10 mouse cellular contexts compared by ENCODE assay signal in genomic region chr10:109861275-109861674, GRCm38 (mm10).
A peak's percentile ranks its signal among the peaks of the same experiment; 100 is the strongest.
DNase-seq lines count a peak whose midpoint lies in the region; ATAC-seq and TF ChIP-seq lines count a peak whose summit lies in the region.
"Had no signal": no experiment of that assay in that cellular context is flagged by ENCODE, and none has a peak within 500 bp of the region (broad histone marks: within the 10 kb centered on the region; RNA-seq: fewer than 3 reads in every experiment).

No protein-coding gene starts in this region.

- 56% methylated on average over 2 of the region's 2 CpGs for WGBS in midbrain, postnatal 0 days

- no peaks in the 10 kb centered on the region for H3K27me3 ChIP-seq in midbrain, postnatal 0 days (ENCODE audit: insufficient read depth, low read length)
- H3K27me3 ChIP-seq: kidney, embryonic 15.5 days; liver, embryonic 15.5 days had no signal

- no peak overlapping the region for H3K9ac ChIP-seq in midbrain, postnatal 0 days (replicated peaks; ENCODE audit: low read length, poor library complexity, severe bottlenecking)
- H3K9ac ChIP-seq: kidney, embryonic 15.5 days; liver, embryonic 15.5 days had no signal

- H3K4me3 ChIP-seq in left cerebral cortex, adult 2 months = no peak overlapping the region
- no peak overlapping the region for H3K4me3 ChIP-seq in midbrain, postnatal 0 days (ENCODE audit: low read depth, low read length)
- H3K4me3 ChIP-seq: kidney, embryonic 15.5 days; liver, embryonic 15.5 days had no signal

- ATAC-seq in midbrain, postnatal 0 days (ENCODE audit: low FRiP score) = no peak

- H3K4me2 ChIP-seq in midbrain, postnatal 0 days (ENCODE audit: low read depth, low read length, poor library complexity, severe bottlenecking) = no peak overlapping the region
- H3K4me2 ChIP-seq: kidney, embryonic 15.5 days; liver, embryonic 15.5 days had no signal

- no peaks in the 10 kb centered on the region for H3K9me3 ChIP-seq in midbrain, postnatal 0 days (ENCODE audit: low read length)
- H3K9me3 ChIP-seq: kidney, embryonic 15.5 days; liver, embryonic 15.5 days had no signal

- TF ChIP-seq CTCF in left cerebral cortex, adult 2 months (IDR thresholded peaks at IDR 0.05) = peak; percentile 85
- peak; percentile 97 for TF ChIP-seq CTCF in midbrain, postnatal 0 days (IDR thresholded peaks at IDR 0.05)

- no peak for DNase-seq in left cerebral cortex, adult 2 months (ENCODE audit: extremely low spot score in 1 of 2, low spot score in 2 of 2)
- DNase-seq in left cerebral cortex, adult 8-10 months (ENCODE audit: low spot score in 2 of 2) = no peak
- DNase-seq in R1 (ENCODE audit: low read depth, low spot score) = peak; percentile 22
- peak; percentile 18 for DNase-seq in embryo, embryonic 9.5 days (ENCODE audit: extremely low spot score)
- DNase-seq in midbrain, postnatal 0 days (ENCODE audit: low spot score) = peak; percentile 75
- DNase-seq in frontal cortex, postnatal 25 days (ENCODE audit: low spot score in 2 of 2) = no peak
- no peak for DNase-seq in ovary, adult 18-20 months (ENCODE audit: low spot score)
- DNase-seq: thymus, adult 2 months had no signal

- intact Hi-C loops in left cerebral cortex, adult 2 months (cut with DNase I) = loop anchor here (1.0 kb wide), 1 partner anchor 96 kb away; no protein-coding TSS in a partner anchor

- H3K36me3 ChIP-seq in midbrain, postnatal 0 days (ENCODE audit: insufficient read depth, low read length) = no peaks in the 10 kb centered on the region
- H3K36me3 ChIP-seq: kidney, embryonic 15.5 days; liver, embryonic 15.5 days had no signal

- no peak overlapping the region for H3K27ac ChIP-seq in left cerebral cortex, adult 2 months
- no peak overlapping the region for H3K27ac ChIP-seq in midbrain, postnatal 0 days (ENCODE audit: low read depth, low read length)
- H3K27ac ChIP-seq: kidney, embryonic 15.5 days; liver, embryonic 15.5 days had no signal

- no peaks in the 10 kb centered on the region for H3K4me1 ChIP-seq in midbrain, postnatal 0 days (ENCODE audit: insufficient read depth, low read length)
- H3K4me1 ChIP-seq: kidney, embryonic 15.5 days; liver, embryonic 15.5 days had no signal

Comparison
In these comparisons a context has a peak if more than half of its experiments do, and no peak if none do; other contexts are left out.
1. DNase-seq: peak in R1 (single experiment), embryo, embryonic 9.5 days (single experiment) and midbrain, postnatal 0 days (single experiment); none in left cerebral cortex, adult 2 months (0 of 2), left cerebral cortex, adult 8-10 months (0 of 2), frontal cortex, postnatal 25 days (0 of 2) and ovary, adult 18-20 months (single experiment).